Mouse (Mus musculus) intestine, embryonic 14.5 days (tissue): Measurements from ENCODE around the gene Pex6. TPM values are rescaled to one million over a fixed set of nuclear protein-coding genes. Genes with fewer than 3 reads are reported as not detected.

Experiments used
- ATAC-seq: fragments of 200-750 bp; cut with Nextera tagmentation; replicated peaks from 2 replicates; pipeline ENCODE4 v1.8.0; 2017; ENCODE audit warnings: low read depth, moderate number of reproducible peaks, moderate TSS enrichment, moderate library complexity; ENCODE audit not compliant: low FRiP score, low TSS enrichment
- DNase-seq: peaks from one replicate; pipeline ENCODE4 v3.0.0-alpha.2; 2018; ENCODE audit warnings: low spot score
- H3K27ac ChIP-seq: fragments of 300-500 bp; sonication (generic); 2 replicates; pipeline ENCODE4 v1.5.1; 2014; ENCODE audit warnings: low read depth, mild to moderate bottlenecking, control low read depth
- H3K27me3 ChIP-seq: fragments of 300-500 bp; sonication (generic); replicated peaks from 2 replicates; pipeline ENCODE4 v1.6.1; 2014; ENCODE audit warnings: low read length, control low read depth; ENCODE audit not compliant: control insufficient read depth, insufficient read depth
- H3K36me3 ChIP-seq: fragments of 300-500 bp; sonication (generic); 2 replicates; pipeline ENCODE4 v1.6.1; 2014; ENCODE audit warnings: low read length, control low read depth; ENCODE audit not compliant: control insufficient read depth, insufficient read depth
- H3K4me1 ChIP-seq: fragments of 300-500 bp; sonication (generic); replicated peaks from 2 replicates; pipeline ENCODE4 v1.6.1; 2014; ENCODE audit warnings: low read length, control low read depth, mixed read lengths; ENCODE audit not compliant: control insufficient read depth, insufficient read depth
- H3K4me2 ChIP-seq: fragments of 300-500 bp; sonication (generic); 2 replicates; pipeline ENCODE4 v1.6.1; 2014; ENCODE audit warnings: low read length
- H3K4me3 ChIP-seq: fragments of 300-500 bp; sonication (generic); 2 replicates; pipeline ENCODE4 v1.5.1; 2014; ENCODE audit warnings: low read depth, low read length, control low read depth, mixed read lengths
- H3K9ac ChIP-seq: fragments of 300-500 bp; sonication (generic); 2 replicates; pipeline ENCODE4 v1.6.1; 2014; ENCODE audit warnings: mild to moderate bottlenecking, low read length
- H3K9me3 ChIP-seq: fragments of 300-500 bp; sonication (generic); 2 replicates; pipeline ENCODE4 v1.6.1; 2016; ENCODE audit warnings: low read length, control low read depth; ENCODE audit not compliant: control insufficient read depth
- WGBS: fragments of 180-500 bp; shearing (Covaris S2); extraction: QIAGEN DNeasy Blood & Tissue Kit; methylation state at CpG from one replicate; pipeline ENCODE4 v1.1.7; 2014; 5-methylcytosine and 5-hydroxymethylcytosine counted together
- polyA plus RNA-seq: library from polyadenylated mRNA; unstranded; fragments of >200 nt; fragmentation: Nextera tagmentation; extraction: Ambion mirVana; gene quantifications from 2 replicates; pipeline ENCODE4 v1.2.1, GENCODE M21; 2014

Gene Pex6
- polyA plus RNA-seq, 1 experiment from 2014 or later, result 20.8 TPM

DNA sequence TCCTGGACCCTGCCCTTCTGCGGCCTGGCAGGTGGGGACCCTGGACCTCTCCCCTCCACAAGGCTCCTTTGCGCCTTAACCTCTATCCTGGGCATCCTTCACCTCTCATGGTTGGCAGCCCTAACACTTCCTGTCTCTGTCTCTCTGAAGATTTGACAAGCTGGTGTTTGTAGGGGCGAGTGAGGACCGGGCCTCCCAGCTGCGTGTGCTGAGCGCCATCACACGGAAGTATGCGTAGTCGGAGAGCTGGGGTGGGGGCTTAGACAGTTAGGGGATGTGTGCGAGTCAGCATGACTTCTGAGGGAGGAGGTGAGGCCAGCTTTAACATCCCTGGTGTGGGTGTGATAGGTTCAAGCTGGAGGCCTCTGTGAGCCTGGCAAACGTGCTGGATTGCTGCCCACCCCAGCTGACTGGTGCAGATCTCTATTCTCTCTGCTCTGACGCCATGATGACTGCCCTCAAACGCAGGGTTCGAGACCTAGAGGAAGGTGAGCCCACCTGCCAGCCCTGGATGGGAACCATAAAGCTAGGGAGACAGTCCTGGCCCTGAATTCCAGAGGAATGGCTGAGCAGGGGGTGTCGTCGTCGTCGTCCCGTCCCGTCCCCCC lies 13.3 kb downstream of the Pex6 start:
- Histone ChIP-seq H3K27me3 (peaks cover 16% of the 10 kb centered on the region), H3K36me3 (peaks cover 38% of the 10 kb centered on the region), H3K4me1 (no peaks in the 10 kb centered on the region), H3K9me3 (no peaks in the 10 kb centered on the region), H3K4me2 (no peak overlapping the region), H3K27ac (no peak overlapping the region), H3K4me3 (no peak overlapping the region), H3K9ac (no peak overlapping the region)
- ATAC-seq (no peak), DNase-seq (no peak)
- WGBS, result 84% methylated on average over 20 of the region's 20 CpGs

DNA sequence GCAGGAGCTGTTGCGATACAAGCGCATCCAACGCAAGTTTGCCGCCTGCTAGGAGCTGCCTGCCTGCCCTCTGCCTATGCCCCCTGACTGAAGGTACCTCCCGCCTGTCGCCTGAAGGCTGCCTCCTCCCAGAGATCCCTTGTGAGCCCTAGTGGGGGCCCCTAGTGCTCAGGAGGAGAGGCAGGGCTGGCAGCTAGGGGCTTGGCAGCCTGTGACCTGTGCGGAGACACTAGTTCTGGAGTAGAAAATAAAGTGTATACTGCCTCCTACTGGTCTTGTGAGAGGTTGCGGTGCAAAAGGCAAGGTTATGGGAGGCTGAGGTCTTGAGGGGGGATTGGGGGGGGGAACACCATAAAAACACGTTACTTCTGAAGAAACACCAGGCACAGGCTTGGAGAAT lies 14.0 kb downstream of the Pex6 start:
- peaks cover 18% of the 10 kb centered on the region for H3K27me3 ChIP-seq
- 53% methylated on average over 9 of the region's 9 CpGs for WGBS
- no peaks in the 10 kb centered on the region for H3K9me3 ChIP-seq
- no peak for DNase-seq
- H3K4me3 ChIP-seq, result no peak overlapping the region
- H3K9ac ChIP-seq, result no peak overlapping the region
- ATAC-seq, result no peak
- no peak overlapping the region for H3K27ac ChIP-seq
- H3K4me1 ChIP-seq, result no peaks in the 10 kb centered on the region
- peaks cover 38% of the 10 kb centered on the region for H3K36me3 ChIP-seq
- no peak overlapping the region for H3K4me2 ChIP-seq

DNA sequence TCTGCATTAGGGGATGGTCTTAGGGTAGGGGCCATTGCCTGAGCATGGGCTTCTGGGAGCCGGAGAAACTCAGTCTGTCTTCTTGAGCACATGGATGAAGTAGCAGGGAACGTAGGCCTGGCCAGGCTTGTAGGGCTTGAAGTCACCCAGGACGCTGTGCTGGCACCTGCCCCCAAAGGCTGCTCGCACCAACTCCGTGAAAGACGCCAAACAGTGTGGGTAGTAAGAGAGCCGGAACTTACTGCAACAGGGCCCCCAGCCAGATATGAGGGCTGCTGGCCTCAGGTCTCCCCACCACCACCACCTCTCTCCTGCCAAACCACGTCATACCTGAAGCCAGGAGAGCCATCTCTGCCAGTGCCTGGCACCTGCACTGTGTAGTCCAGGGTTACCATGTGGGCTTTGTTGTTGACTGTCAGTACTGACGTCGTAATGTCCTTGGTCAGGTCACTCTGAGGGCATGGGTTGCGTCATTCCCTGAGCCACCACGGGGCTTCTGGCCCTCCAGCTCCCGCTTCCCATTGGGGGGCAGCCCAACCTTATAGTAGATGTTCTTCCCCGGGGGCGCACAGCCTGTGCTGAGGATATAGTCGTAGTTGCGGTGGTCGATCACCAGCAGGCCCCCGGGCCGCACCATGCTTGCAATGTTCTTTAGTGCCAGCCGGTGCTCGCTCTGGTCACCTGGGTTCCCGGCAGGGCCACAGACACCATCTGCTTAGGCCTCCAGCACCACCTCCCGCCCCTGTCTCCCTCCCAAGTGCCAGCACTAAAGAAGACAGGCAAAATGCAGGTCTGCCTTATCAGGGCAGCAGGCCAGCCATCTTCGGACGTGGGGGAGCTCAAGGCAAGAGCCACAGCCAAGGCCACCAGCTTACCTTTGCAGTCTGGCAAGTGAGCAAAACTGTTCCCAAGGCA lies 14.7 kb downstream of the Pex6 start:
- Histone ChIP-seq H3K4me3 (no peak overlapping the region), H3K27me3 (peaks cover 18% of the 10 kb centered on the region), H3K36me3 (peaks cover 38% of the 10 kb centered on the region), H3K27ac (no peak overlapping the region), H3K9ac (no peak overlapping the region), H3K9me3 (no peaks in the 10 kb centered on the region), H3K4me2 (no peak overlapping the region), H3K4me1 (no peaks in the 10 kb centered on the region)
- ATAC-seq, result no peak
- 90% methylated on average over 26 of the region's 26 CpGs for WGBS
- DNase-seq, result no peak

DNA sequence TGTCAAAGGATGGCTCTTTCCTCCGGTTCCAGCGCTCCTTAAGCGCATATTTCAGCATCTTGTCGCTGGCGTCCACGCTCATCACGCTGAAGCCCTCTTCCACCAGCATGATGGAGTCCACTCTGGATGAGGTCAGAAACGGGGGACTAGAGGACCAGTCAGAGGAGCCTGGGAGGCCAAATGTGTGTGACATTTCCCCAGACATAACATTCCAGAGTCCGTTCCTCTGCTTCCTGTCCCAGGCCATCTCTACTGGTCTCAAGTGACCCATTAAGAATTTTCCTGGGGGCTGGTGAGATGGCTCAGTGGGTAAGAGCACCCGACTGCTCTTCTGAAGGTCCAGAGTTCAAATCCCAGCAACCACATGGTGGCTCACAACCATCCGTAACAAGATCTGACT lies 16.0 kb downstream of the Pex6 start:
- no peak for DNase-seq
- WGBS, result 91% methylated on average over 11 of the region's 11 CpGs
- Histone ChIP-seq H3K9me3 (no peaks in the 10 kb centered on the region), H3K27me3 (peaks cover 18% of the 10 kb centered on the region), H3K27ac (no peak overlapping the region), H3K4me1 (no peaks in the 10 kb centered on the region), H3K4me3 (no peak overlapping the region), H3K36me3 (peaks cover 28% of the 10 kb centered on the region), H3K9ac (no peak overlapping the region), H3K4me2 (no peak overlapping the region)
- no peak for ATAC-seq

DNA sequence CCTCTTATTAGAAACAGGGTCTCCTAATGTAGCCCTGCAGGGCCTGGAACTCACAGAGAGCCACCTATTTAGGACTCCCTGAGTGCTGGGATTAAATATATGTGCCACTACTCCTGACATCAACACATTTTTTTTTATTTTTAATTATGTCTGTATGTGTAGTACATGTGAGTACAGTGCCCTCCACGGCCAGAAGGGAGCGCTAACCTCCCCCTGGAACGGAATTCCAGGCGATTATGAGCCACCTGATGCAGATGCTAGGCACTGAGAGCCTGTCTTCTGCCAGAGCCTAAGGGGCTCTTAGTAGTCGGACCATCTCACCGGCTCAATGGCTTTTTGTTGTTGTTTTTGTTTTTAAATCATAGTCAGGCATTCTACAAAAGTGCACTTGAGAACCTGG lies 16.8 kb downstream of the Pex6 start:
- no peak overlapping the region for H3K9ac ChIP-seq
- H3K4me2 ChIP-seq, result no peak overlapping the region
- no peak for ATAC-seq
- no peak overlapping the region for H3K4me3 ChIP-seq
- no peaks in the 10 kb centered on the region for H3K4me1 ChIP-seq
- DNase-seq, result no peak
- no peak overlapping the region for H3K27ac ChIP-seq
- peaks cover 25% of the 10 kb centered on the region for H3K36me3 ChIP-seq
- no peaks in the 10 kb centered on the region for H3K9me3 ChIP-seq
- whole genome bisulfite sequencing, result 46% methylated on average over 6 of the region's 6 CpGs
- peaks cover 18% of the 10 kb centered on the region for H3K27me3 ChIP-seq

DNA sequence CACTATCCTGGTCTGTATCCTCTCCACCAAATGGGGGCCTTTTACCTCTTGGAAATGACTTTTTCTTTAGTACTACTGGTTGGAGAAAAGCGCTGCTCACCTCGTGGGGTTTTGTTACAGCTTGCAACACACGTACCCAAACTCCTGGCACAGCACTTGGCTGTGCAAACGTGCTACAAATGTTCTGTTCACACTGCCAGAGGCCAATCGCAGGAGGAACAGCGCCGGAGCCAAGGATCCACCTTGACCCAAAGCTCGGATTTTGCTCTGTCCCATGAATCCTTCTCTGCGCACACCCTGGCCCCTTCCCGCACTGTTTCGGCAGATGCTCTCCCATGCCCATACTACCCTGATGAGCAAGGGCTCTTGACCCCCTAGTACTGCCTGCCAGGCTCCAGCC lies 17.2 kb downstream of the Pex6 start:
- H3K9me3 ChIP-seq, result no peaks in the 10 kb centered on the region
- peaks cover 18% of the 10 kb centered on the region for H3K27me3 ChIP-seq
- DNase-seq (no peak), ATAC-seq (0 out of 2 replicates have a peak, but pooled peaks have one; percentile 6)
- H3K27ac ChIP-seq, result no peak overlapping the region
- H3K9ac ChIP-seq, result no peak overlapping the region
- H3K4me2 ChIP-seq, result peak overlapping the region; percentile 37
- H3K36me3 ChIP-seq, result peaks cover 20% of the 10 kb centered on the region
- no peaks in the 10 kb centered on the region for H3K4me1 ChIP-seq
- H3K4me3 ChIP-seq, result no peak overlapping the region
- WGBS, result 47% methylated on average over 11 of the region's 11 CpGs

DNA sequence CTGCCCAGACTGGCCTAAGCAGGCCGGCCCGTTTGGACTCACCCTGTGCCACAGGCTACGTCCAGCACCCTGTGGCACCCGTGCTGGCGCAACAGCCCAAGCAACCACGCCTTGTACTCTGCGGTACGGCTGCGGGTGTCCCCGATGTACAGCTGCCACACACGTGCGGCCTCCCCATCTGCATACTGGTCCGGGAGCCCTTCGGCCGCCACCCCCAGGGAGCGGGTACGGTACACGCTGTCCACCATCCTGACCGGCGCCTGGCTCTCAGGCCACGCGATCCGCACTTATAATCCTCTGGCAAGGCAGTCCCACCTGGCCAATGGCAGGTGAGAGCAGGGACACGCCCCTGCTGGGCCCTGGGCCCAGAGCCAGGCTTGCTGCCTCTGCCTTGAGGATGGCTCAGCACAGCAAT lies 17.6 kb downstream of the Pex6 start, which contains the start of gene Gnmt:
TSS of gene Gnmt (minus strand) at position 265 of the 415 bp plus-strand sequence.
- peak; percentile 42; the same call in 1 of the 2 replicates for ATAC-seq
- Histone ChIP-seq H3K27me3 (peaks cover 18% of the 10 kb centered on the region), H3K36me3 (peaks cover 17% of the 10 kb centered on the region), H3K9ac (no peak within 1 kb of the TSS), H3K4me3 (no peak within 1 kb of the TSS), H3K4me2 (peak within 1 kb of the TSS; percentile 37), H3K4me1 (no peaks in the 10 kb centered on the region), H3K27ac (no peak within 1 kb of the TSS), H3K9me3 (no peaks in the 10 kb centered on the region)
- 16% methylated on average over 24 of the region's 24 CpGs for WGBS
- DNase-seq, result peak; percentile 58

DNA sequence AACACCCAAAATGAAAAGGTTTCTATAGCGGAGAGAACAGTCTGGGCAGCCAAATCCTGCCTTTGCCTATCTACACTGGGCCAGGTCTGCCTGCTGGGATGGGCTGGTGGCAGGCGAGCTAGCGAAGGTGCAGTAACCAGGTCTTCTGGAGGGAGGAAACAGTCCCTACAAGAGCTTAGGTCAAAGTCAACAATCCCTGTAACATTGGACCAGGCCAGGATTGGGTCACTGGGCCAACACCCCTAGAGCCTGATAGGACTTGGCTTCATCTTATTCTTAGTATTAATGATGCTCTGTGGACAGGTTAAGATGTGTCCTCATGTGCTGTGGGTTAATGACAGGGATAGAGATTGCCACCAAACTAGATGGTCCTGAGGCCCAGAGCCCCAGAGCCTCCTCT lies 22.8 kb downstream of the Pex6 start:
- H3K4me1 ChIP-seq, result no peaks in the 10 kb centered on the region
- ATAC-seq (no peak), DNase-seq (no peak)
- no peak overlapping the region for H3K27ac ChIP-seq
- whole genome bisulfite sequencing, result 92% methylated on average over 3 of the region's 3 CpGs
- H3K9ac ChIP-seq, result no peak overlapping the region
- H3K36me3 ChIP-seq, result peaks cover 17% of the 10 kb centered on the region
- H3K4me3 ChIP-seq, result no peak overlapping the region
- no peaks in the 10 kb centered on the region for H3K9me3 ChIP-seq
- no peak overlapping the region for H3K4me2 ChIP-seq
- peaks cover 7% of the 10 kb centered on the region; the same call in 1 of the 2 replicates for H3K27me3 ChIP-seq
